Mouse (Mus musculus) right cerebral cortex, adult 2 months (tissue): ENCODE measurements at regions not wholly inside any gene's neighbourhood (a gene's known extent, or its start where the extent isn't known, plus 50 kb on each side); places are given as distances from the start of the nearest gene placed in this dataset.

Experiments used
- DNase-seq, 2 experiments: peaks; one replicate each; pipeline ENCODE4 v3.0.0; 2021 to 2022; ENCODE audit warnings: low spot score in 2 of 2

DNA sequence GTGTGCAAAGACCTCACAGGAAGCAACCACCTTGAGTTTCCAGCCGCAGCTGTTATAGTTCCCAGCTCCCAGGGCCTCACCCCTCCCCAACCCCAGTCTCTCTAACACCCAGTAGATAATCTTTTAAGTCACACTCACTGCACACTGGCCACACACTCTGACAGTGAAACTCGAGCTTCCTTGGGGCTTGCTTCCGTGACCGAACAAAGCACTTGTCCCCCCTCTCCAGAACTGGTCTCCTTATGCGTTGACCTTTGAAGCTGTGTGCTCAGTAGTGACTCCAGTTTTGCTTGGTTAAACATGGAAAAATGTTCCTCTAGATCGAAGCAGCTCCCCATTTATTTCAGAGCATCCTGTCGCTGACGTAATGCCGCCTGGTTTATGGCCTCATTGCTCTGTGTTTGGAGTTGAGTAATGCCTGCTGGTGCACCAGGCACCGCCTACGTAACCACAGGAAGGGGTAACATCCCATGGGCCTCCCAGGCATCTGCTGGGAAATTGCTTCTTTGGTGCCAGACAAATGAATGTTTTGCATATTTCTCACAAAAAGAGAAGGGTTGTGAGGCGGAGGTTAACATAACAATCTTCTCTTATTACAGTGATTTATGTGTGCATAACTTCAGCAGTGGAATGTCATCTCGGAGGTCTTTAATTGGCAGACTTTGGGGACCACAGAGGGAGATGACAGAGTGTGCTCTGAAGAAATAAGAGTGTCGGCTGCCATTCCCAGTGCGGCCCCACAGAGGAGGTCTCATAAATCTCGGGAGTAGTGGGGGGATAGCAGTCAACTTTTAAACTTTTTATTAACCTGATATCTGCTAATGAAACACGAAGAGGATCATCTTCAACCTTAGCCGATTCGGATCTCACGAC, 292.7 kb upstream of the Zfp507 start:
- DNase-seq = no peak

DNA sequence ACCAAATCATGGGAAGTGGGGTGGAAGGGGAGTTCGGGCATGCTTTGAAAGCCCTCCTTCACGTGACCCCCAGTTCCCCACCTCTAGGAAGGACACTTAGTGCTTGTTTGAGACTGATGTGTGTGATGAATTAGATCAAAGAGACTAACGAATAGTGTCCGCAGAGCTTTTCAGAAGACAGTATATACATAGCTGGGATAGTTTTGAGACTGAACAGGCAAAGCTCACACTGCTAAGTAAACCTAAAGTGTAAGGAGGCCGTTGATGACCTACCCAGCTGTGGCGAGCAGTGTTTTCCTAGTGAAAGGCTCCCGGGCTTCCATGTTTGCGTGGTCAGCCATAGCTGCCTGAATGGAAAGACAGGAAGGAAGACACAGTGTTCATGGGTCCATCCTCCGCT, 288.3 kb upstream of the Zfp507 start:
- DNase-seq = no peak

DNA sequence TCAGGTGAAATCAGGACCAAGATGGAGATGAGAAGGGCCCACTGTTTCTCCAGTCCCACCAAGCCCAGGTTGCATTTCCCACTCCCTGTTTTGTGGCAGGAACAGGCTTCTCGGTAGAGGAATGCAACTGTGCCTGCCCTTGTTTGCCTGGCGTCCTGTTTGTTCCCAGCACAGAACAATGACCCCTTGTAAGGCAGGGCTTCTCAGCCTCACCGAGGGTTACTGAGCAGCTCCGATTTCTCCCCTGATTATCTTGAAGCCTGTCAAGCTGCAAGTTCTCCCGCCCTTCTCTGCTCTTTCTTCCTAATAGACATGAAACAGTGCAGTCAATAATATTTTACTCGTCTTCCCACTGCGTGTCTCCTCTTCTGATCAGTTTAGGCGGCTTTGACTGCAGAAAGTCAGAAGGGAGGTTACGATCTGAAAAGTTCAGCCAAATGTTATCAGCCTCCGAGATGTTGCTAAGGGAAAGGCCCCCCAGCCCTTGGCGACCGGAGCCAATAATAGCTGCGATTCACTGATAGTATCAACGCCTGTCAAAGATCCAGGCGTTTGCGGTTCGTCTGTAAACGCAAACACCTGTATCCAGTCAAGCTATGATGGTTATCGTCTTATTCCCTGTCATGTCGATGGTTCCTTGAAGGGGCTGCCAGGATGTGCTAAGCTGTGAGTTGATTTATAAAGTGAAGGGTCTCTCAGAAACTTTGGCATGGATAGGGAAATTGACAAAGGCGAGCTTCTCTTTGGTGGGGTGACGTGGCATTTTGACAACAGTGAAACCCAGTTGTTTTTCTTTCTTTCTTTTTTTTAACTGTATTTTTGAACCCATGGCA, 287.7 kb upstream of the Zfp507 start:
- DNase-seq = no peak

DNA sequence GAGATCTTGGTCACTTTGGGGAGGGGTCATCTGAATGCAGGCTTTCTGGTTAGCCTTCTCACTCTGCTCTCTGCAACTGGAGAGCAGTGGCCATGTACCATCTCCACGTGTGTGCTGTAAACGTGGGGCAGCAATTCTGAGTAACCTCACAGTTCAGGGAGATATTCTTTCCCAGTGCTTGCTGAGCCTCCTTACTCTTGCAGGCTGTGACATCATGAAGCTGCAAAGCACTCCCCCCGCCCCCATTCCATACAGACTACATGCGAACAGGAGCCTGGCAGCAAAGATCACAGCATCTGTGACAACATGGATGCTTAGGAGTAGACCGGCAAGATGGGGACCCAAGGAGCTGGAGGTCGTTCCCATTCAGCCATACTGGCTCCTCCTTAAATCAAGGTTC, 284.8 kb upstream of the Zfp507 start:
- no peak for DNase-seq

GRCm38 (mm10) chr7:36078666-36079065, 275.9 kb upstream of the Zfp507 start:
- no peak for DNase-seq

- no peak for DNase-seq
Observed at GRCm38 (mm10) chr7:36078089-36078654, 275.4 kb upstream of the Zfp507 start.

- DNase-seq = no peak
Observed at GRCm38 (mm10) chr7:36077271-36077670, 274.5 kb upstream of the Zfp507 start.

DNA sequence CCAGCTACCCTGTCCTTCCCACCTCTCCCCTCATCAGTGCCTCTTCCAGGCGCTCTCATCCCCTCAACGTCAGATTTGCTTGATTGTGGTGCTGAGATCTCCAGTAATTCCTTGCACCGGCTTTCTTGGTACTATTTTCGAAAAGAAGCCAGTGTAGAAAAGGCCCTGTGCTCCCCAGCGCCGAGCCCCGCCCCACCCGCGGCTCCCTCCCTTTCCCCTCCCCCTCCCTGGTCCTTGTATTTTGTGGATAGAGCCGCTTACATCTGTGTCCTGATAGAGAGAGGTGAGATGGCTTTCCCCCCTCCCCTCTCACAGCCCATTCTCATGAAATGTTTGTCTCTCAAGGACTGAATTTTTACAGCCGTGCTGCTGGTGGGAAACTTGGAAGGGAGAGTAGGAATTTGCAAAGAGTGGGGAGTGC, 273.2 kb upstream of the Zfp507 start:
- no peak for DNase-seq

- peak in 1 of 2 experiments; percentile 58 for DNase-seq
Observed at GRCm38 (mm10) chr7:36071774-36072173, 269.0 kb upstream of the Zfp507 start.

DNA sequence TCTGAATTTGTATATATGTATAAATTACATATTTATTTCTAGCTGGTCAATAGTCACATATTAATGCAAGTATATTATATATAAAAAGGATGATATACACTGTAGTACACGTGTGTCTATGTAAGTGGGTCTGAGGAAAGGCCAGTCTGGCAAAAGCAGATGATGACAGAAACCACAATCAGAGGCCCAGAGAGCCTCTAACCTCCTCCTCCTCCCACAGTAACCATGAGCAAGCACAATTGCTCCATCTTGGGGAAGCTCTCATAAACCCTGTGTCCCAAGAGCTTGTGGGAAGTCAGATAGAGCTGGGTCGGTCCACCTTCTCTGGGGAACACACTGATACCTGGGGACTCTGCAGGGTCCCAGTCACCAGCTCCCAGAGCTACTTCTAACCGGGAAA, 263.9 kb upstream of the Zfp507 start:
- DNase-seq = no peak

DNA sequence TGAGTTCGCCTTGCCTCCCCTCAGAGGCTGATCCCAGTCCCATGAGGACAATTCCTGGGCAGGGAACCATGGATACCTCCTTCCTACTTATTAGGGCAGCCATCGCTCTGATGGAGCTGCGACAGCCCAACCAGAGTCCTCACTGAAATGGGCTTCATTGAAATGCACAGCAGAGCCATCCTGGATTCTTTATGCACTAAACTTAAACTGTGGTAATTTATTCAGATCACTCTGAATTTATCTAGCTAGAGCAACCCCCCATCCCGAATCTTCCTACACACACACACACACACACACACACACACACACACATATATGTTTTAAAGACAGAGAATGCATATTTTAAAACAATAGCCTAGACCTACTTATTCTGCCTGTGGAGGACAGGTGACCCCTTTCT, 258.9 kb upstream of the Zfp507 start:
- no peak for DNase-seq

DNA sequence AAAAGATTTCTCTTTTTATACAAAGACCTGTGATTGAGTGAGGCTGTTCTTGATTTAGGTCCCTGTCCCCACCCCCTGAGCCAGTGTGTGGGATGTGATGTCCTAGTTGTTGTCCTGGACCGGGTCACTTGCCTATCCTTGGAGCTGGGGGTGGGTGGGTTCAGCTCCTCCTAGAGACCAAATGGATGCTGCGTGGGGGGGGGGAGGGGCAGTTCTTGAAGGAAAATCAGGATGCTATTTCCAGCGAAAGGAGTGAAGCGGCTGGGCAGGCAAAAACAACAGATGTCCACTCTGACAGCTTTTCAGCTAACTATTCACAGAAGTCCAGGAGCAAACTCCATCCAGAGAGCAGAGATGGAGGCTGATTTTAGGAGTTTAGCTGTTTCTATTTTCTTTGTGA, 257.6 kb upstream of the Zfp507 start:
- DNase-seq = peak; percentile 51 to 59

DNA sequence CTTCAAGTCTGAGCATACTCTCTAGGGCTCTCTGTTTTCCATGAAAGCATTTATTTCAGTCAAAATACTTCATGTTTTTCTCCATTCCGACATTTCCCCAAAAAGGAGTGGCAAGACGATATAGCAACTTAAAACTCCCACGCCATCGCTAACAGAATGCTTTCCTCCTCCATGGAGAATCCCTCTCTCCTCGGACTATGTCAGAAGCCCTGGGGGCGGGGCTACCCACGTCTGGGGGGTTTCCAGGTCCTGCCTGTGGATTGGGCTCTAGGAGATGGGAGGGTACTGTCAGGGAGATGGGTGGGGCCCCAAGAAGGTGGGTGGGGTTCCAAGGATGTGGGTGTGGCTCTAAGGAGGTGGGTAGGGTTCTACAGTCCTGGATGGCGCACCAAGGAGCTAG, 243.2 kb upstream of the Zfp507 start:
- no peak for DNase-seq

DNA sequence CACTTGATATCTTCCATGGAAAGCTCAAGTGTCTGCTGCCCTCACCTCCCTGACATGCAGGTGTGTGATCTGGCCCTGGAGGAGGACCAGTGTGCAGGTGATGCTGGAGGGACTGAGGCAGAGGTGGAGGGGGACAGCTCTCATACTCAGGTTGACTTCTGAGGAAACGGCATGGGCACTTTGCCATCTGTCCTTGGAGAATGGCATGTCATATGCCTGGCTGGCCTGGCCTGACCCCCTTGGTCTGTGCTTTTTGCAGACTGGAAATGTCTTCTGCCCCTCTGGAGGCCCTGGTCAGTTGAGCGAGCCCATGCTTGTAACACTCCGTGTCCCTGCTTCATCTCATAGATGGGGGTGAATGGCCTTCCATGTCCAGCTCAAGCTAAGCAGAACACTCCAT, 229.1 kb upstream of the Zfp507 start:
- no peak for DNase-seq

- no peak for DNase-seq
Observed at GRCm38 (mm10) chr7:36023015-36023414, 220.2 kb upstream of the Zfp507 start.

DNA sequence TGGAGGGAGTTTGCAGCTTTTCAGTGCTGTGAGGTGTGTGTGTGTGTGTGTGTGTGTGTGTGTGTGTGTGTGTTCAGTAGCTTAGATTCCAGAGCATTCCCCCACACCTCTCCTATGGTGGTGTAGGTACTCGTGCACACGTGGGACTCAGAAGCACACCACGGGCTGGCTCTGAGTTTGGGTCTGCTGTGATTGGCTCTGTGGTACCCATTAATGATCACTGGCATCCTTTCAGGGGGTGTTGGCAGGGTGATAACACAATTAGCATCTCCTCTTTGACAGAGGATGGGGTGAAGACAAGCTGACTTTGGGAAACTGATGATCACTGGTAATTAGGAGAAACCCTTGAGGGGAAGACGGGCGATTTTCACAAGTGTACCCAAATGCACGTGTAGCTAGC, 219.7 kb upstream of the Zfp507 start:
- DNase-seq = no peak

GRCm38 (mm10) chr7:36016926-36017753, 214.3 kb upstream of the Zfp507 start:
- no peak for DNase-seq

GRCm38 (mm10) chr7:35996609-35997008, 193.8 kb upstream of the Zfp507 start:
- DNase-seq = no peak

DNA sequence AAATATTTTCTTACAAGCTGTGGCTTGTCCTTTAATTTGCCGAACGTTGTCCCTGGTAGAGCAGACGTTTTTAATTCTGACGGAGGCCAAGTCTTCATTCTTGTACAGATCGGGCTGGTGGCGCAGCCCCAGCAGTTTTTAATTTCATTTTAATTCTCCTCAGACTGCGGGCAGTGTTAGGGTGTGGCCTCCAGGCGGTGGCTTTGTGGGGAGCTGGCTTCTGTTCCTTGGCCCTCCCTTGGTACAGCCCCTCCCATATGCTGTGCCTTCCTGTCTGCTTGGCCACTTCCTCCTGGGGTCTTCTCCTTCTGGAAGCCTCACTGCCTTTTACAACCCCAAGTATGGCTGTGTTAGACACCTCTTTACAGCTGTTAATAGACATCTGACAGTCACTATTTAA, 189.7 kb upstream of the Zfp507 start:
- DNase-seq = no peak

DNA sequence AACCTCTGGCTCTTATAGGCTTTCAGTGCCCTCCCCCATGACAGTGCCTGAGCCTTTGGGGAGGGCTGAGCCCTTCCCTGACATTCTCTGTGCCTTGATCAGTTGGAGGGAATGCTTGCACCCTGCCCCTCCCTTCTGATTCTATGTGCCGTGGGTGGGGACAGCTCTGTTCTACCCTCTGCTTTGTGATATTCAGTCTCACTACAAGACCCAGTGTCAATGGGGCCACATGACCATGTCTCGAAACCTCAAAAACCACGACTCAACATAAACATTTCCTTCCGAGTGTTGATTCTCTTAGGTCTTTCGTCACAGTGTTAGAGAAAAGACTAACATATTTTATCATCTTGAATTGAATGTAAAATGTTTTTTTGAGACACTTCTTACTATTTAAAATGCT, 188.3 kb upstream of the Zfp507 start:
- no peak for DNase-seq

DNA sequence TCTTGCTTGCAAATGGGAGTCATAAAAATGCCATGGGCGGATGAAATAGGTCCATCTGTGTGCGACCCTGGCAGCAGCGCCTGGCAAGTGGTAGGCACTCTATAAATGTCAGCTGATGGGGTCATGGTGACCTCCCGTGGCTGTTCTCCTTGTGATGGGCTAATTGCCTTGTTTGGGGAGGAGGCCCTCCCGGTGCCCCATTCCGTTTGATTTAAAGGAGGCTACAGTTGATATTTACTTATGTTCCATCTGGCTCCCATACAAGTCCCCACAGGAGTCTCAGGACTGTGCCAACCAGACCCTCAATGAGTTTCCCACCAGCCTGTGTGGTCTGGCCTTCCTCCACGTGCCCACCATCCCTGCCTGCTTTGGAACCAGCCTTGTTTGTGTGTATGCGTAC, 186.7 kb upstream of the Zfp507 start:
- DNase-seq = no peak
